Mouse (Mus musculus) MEL (cell line): Measurements from ENCODE around the gene Ccdc151. TPM values are rescaled to one million over a fixed set of nuclear protein-coding genes. Genes with fewer than 3 reads are reported as not detected.

ENCODE experiments used
- DNase-seq: peaks from one replicate; pipeline ENCODE4 v3.0.0; 2011; ENCODE audit warnings: low read depth, low spot score
- H3K27ac ChIP-seq: 2 replicates; pipeline ENCODE4 v1.5.1; 2012; ENCODE audit warnings: low read depth, mild to moderate bottlenecking, control low read depth, low read length, moderate library complexity; ENCODE audit not compliant: control insufficient read depth
- H3K27me3 ChIP-seq, 2 experiments: fragments of 150-350 bp in 1 of 2; sonication (generic) in 1 of 2; 2 replicates each; pipeline ENCODE4 v1.6.1; 2012; ENCODE audit warnings: low read length in 2 of 2, mild to moderate bottlenecking in 2 of 2, improper control_type of control experiment in 1 of 2, moderate library complexity in 1 of 2; ENCODE audit not compliant: insufficient read depth in 2 of 2, control insufficient read depth in 1 of 2
- H3K36me3 ChIP-seq, 2 experiments: 2 replicates each; pipeline ENCODE4 v1.6.1; 2012 to 2014; ENCODE audit warnings: low read length in 2 of 2, improper control_type of control experiment in 1 of 2, inconsistent platforms in 1 of 2, mild to moderate bottlenecking in 1 of 2; ENCODE audit not compliant: insufficient read depth in 2 of 2, control insufficient read depth in 1 of 2
- H3K4me1 ChIP-seq, 2 experiments: fragments of 150-350 bp in 1 of 2; sonication (generic) in 1 of 2; 2 replicates each; pipeline ENCODE4 v1.6.1; 2012; ENCODE audit warnings: low read length in 2 of 2, improper control_type of control experiment in 1 of 2, mild to moderate bottlenecking in 1 of 2; ENCODE audit not compliant: insufficient read depth in 2 of 2, control insufficient read depth in 1 of 2
- H3K4me3 ChIP-seq, 2 experiments: fragments of 150-350 bp in 1 of 2; sonication (generic) in 1 of 2; 2 replicates each; pipeline ENCODE4 v1.5.1; 2012; ENCODE audit warnings: low read depth in 2 of 2, low read length in 2 of 2, mild to moderate bottlenecking in 2 of 2, moderate library complexity in 2 of 2, control low read depth in 1 of 2, improper control_type of control experiment in 1 of 2; ENCODE audit not compliant: control insufficient read depth in 1 of 2, insufficient read depth in 1 of 2
- H3K79me2 ChIP-seq: 2 replicates; pipeline ENCODE4 v1.6.1; 2012; ENCODE audit warnings: mild to moderate bottlenecking, low read length, moderate library complexity; ENCODE audit not compliant: control insufficient read depth, poor library complexity, insufficient read depth
- H3K9ac ChIP-seq: 2 replicates; pipeline ENCODE4 v1.6.1; 2012; ENCODE audit warnings: low read depth, mild to moderate bottlenecking, control low read depth, low read length, moderate library complexity; ENCODE audit not compliant: control insufficient read depth, poor library complexity, severe bottlenecking
- H3K9me3 ChIP-seq: fragments of 150-350 bp; sonication (generic); replicated peaks from 2 replicates; pipeline ENCODE4 v1.6.1; 2012; ENCODE audit warnings: mild to moderate bottlenecking, low read length, improper control_type of control experiment, moderate library complexity; ENCODE audit not compliant: insufficient read depth
- ETS1 ChIP-seq: IDR thresholded peaks from 2 replicates; pipeline ENCODE4 v1.6.1; 2012; ENCODE audit warnings: low read depth, mild to moderate bottlenecking, inconsistent platforms, low read length, improper control_type of control experiment, moderate library complexity
- GATA1 ChIP-seq: IDR thresholded peaks from 2 replicates; pipeline ENCODE4 v1.6.1; 2011; ENCODE audit warnings: low read depth, low read length, improper control_type of control experiment
- MEF2A ChIP-seq: IDR thresholded peaks from 2 replicates; pipeline ENCODE4 v1.6.1; 2014; ENCODE audit warnings: low read depth, mild to moderate bottlenecking, inconsistent platforms, low read length, improper control_type of control experiment; ENCODE audit not compliant: poor library complexity, insufficient replicate concordance, severe bottlenecking; ENCODE audit errors: extremely low read depth
- MXI1 ChIP-seq: IDR thresholded peaks from 2 replicates; pipeline ENCODE4 v1.6.1; 2011; ENCODE audit warnings: mild to moderate bottlenecking, low read depth, low read length, improper control_type of control experiment
- RAD21 ChIP-seq: IDR thresholded peaks from 2 replicates; pipeline ENCODE4 v1.6.1; 2011; ENCODE audit warnings: mild to moderate bottlenecking, low read depth, low read length, improper control_type of control experiment
- TBP ChIP-seq: IDR thresholded peaks from 2 replicates; pipeline ENCODE4 v1.8.0; 2011; ENCODE audit warnings: low read depth, low read length, improper control_type of control experiment
- ZMIZ1 ChIP-seq: IDR thresholded peaks from 2 replicates; pipeline ENCODE4 v1.6.1; 2012; ENCODE audit warnings: low read depth, mild to moderate bottlenecking, inconsistent platforms, low read length, improper control_type of control experiment, moderate library complexity
- polyA plus RNA-seq, 2 experiments: library from polyadenylated mRNA; stranded (reverse) in 1 of 2; unstranded in 1 of 2; fragments of >175 nt in 1 of 2; fragments of >200 nt in 1 of 2; gene quantifications; 2 replicates each; pipeline versions ENCODE4 v1.2.1 to v1.2.4; 2012; ENCODE audit warnings: low replicate concordance in 2 of 2, low read depth in 1 of 2; ENCODE audit not compliant: insufficient read length in 2 of 2, insufficient read depth in 1 of 2, missing spikeins in 1 of 2
- total RNA-seq: library from RNA; depleted of rRNA; stranded (reverse); fragments of 300-350 nt; gene quantifications from 2 replicates; pipeline ENCODE4 v1.2.3, GENCODE M21; 2012; rRNA removed

Gene Ccdc151
- total and polyA plus RNA-seq, 3 experiments = 0.19 to 0.99 TPM; not detected in 1

DNA sequence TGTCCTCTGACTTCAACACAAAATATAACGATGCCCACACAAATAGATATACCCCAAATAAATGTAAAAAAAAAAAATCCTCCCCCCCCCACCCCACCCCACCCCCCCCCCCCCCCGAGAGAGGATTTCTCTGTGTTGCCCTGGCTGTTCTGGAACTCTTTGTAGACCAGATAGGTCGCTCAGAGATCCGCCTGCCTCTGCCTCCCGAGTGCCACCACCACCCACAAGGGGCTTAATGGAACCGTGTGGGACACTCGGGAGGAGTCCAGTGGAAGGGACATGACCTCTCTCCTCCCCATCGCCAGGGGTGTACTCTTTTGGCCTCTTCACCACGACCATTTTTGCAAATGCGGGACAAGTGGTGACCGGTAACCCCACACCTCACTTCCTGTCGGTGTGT, 59.4 kb downstream of the Ccdc151 start:
- no peaks in the 10 kb centered on the region for H3K27me3 ChIP-seq
- no peaks in the 10 kb centered on the region for H3K9me3 ChIP-seq
- DNase-seq = no peak
- H3K4me3 ChIP-seq = no peak overlapping the region
- no peaks in the 10 kb centered on the region for H3K79me2 ChIP-seq
- H3K36me3 ChIP-seq = peaks cover 0 to 6% of the 10 kb centered on the region in 2 experiments; a peak in 2 of 4 replicates
- no peak overlapping the region for H3K9ac ChIP-seq
- TF ChIP-seq ZMIZ1 = no peak
- no peak for TF ChIP-seq RAD21
- no peak for TF ChIP-seq ETS1
- no peak for TF ChIP-seq GATA1
- TF ChIP-seq MEF2A = no peak
- no peak for TF ChIP-seq TBP
- TF ChIP-seq MXI1 = no peak
- no peak overlapping the region for H3K27ac ChIP-seq
- peaks cover 0 to 13% of the 10 kb centered on the region in 2 experiments; a peak in 2 of 4 replicates for H3K4me1 ChIP-seq

Other genes with a start within 250 kb of the Ccdc151 start
- gene Spc24, start 242.3 kb downstream of the Ccdc151 start, total RNA-seq = 304 and 305 TPM in 2 replicates
- gene Spc24, start 242.3 kb downstream of the Ccdc151 start, polyA plus RNA-seq = 100 to 1,000 TPM in 1 of 2 experiments, not detected in 1; 377 TPM
- gene Kank2, start 203.9 kb downstream of the Ccdc151 start, total RNA-seq = 5.9 and 7.6 TPM in 2 replicates
- gene Kank2, start 203.9 kb downstream of the Ccdc151 start, polyA plus RNA-seq = 10 to 100 TPM in 1 of 2 experiments, not detected in 1; 16.3 TPM
- gene Angptl8, start 167.1 kb downstream of the Ccdc151 start, total RNA-seq = not detected in 2 replicates
- under 1 TPM in 1 of 2 experiments, not detected in 1; 0.25 TPM for gene Angptl8, start 167.1 kb downstream of the Ccdc151 start, polyA plus RNA-seq
- 3.3 and 5.0 TPM in 2 replicates for gene Dock6, start 150.0 kb downstream of the Ccdc151 start, total RNA-seq
- gene Dock6, start 150.0 kb downstream of the Ccdc151 start, polyA plus RNA-seq = 10 to 100 TPM in 1 of 2 experiments, not detected in 1; 21.3 TPM
- 19.0 and 22.9 TPM in 2 replicates for gene Rab3d, start 84.4 kb downstream of the Ccdc151 start, total RNA-seq
- gene Rab3d, start 84.4 kb downstream of the Ccdc151 start, polyA plus RNA-seq = 10 to 100 TPM in 1 of 2 experiments, not detected in 1; 44.2 TPM
- gene Ccdc159, start 75.2 kb downstream of the Ccdc151 start, total RNA-seq = 1.0 and 1.4 TPM in 2 replicates
- 1 to 10 TPM in 1 of 2 experiments, not detected in 1; 6.4 TPM for gene Ccdc159, start 75.2 kb downstream of the Ccdc151 start, polyA plus RNA-seq
- 118 and 128 TPM in 2 replicates for gene Tmem205, start 75.1 kb downstream of the Ccdc151 start, total RNA-seq
- 100 to 1,000 TPM in 1 of 2 experiments, not detected in 1; 114 TPM for gene Tmem205, start 75.1 kb downstream of the Ccdc151 start, polyA plus RNA-seq
- 1.3 and 1.4 TPM in 2 replicates for gene Plppr2, start 65.6 kb downstream of the Ccdc151 start, total RNA-seq
- gene Plppr2, start 65.6 kb downstream of the Ccdc151 start, polyA plus RNA-seq = 10 to 100 TPM in 1 of 2 experiments, not detected in 1; 13.9 TPM
- gene Swsap1, start 46.9 kb downstream of the Ccdc151 start, total RNA-seq = 12.7 and 17.2 TPM in 2 replicates
- 10 to 100 TPM in 1 of 2 experiments, not detected in 1; 19.3 TPM for gene Swsap1, start 46.9 kb downstream of the Ccdc151 start, polyA plus RNA-seq
- gene Epor, start 39.1 kb downstream of the Ccdc151 start, total RNA-seq = 139 and 192 TPM in 2 replicates
- gene Epor, start 39.1 kb downstream of the Ccdc151 start, polyA plus RNA-seq = 100 to 1,000 TPM in 1 of 2 experiments, not detected in 1; 440 TPM
- gene Rgl3, start 13.2 kb downstream of the Ccdc151 start, total RNA-seq = not detected in 2 replicates
- gene Rgl3, start 13.2 kb downstream of the Ccdc151 start, polyA plus RNA-seq = not detected
- gene Prkcsh, start 172 bp upstream of the Ccdc151 start, total RNA-seq = 330 and 356 TPM in 2 replicates
- gene Prkcsh, start 172 bp upstream of the Ccdc151 start, polyA plus RNA-seq = 100 to 1,000 TPM; 183 to 577 TPM
- 0.15 and 0.20 TPM in 2 replicates for gene Elavl3, start 49.4 kb upstream of the Ccdc151 start, total RNA-seq
- 1 to 10 TPM in 1 of 2 experiments, not detected in 1; 1.1 TPM for gene Elavl3, start 49.4 kb upstream of the Ccdc151 start, polyA plus RNA-seq
- gene Gm49318, start 68.6 kb upstream of the Ccdc151 start, total RNA-seq = not detected in 2 replicates
- not detected for gene Gm49318, start 68.6 kb upstream of the Ccdc151 start, polyA plus RNA-seq
- gene Zfp653, start 68.7 kb upstream of the Ccdc151 start, total RNA-seq = 16.7 and 19.2 TPM in 2 replicates
- gene Zfp653, start 68.7 kb upstream of the Ccdc151 start, polyA plus RNA-seq = 10 to 100 TPM in 1 of 2 experiments, not detected in 1; 40.4 TPM
- gene Ecsit, start 82.8 kb upstream of the Ccdc151 start, total RNA-seq = 167 and 183 TPM in 2 replicates
- 100 to 1,000 TPM in 1 of 2 experiments, 10 to 100 TPM in 1; 87.6 to 211 TPM for gene Ecsit, start 82.8 kb upstream of the Ccdc151 start, polyA plus RNA-seq
- 0.10 and 0.19 TPM in 2 replicates for gene Cnn1, start 96.6 kb upstream of the Ccdc151 start, total RNA-seq
- under 1 TPM in 1 of 2 experiments, not detected in 1; 0.06 TPM for gene Cnn1, start 96.6 kb upstream of the Ccdc151 start, polyA plus RNA-seq
- 390 and 421 TPM in 2 replicates for gene Elof1, start 114.5 kb upstream of the Ccdc151 start, total RNA-seq
- gene Elof1, start 114.5 kb upstream of the Ccdc151 start, polyA plus RNA-seq = 100 to 1,000 TPM in 1 of 2 experiments, not detected in 1; 505 TPM
- gene Acp5, start 133.1 kb upstream of the Ccdc151 start, total RNA-seq = 5.8 and 15.6 TPM in 2 replicates
- 10 to 100 TPM in 1 of 2 experiments, not detected in 1; 17.4 TPM for gene Acp5, start 133.1 kb upstream of the Ccdc151 start, polyA plus RNA-seq
- 80.2 and 103 TPM in 2 replicates for gene Pigyl, start 154.2 kb upstream of the Ccdc151 start, total RNA-seq
- gene Pigyl, start 154.2 kb upstream of the Ccdc151 start, polyA plus RNA-seq = 100 to 1,000 TPM in 1 of 2 experiments, not detected in 1; 146 TPM
- not detected in 2 replicates for gene Zfp872, start 185.5 kb upstream of the Ccdc151 start, total RNA-seq
- not detected for gene Zfp872, start 185.5 kb upstream of the Ccdc151 start, polyA plus RNA-seq
- 58.6 and 67.8 TPM in 2 replicates for gene Zfp809, start 223.1 kb upstream of the Ccdc151 start, total RNA-seq
- gene Zfp809, start 223.1 kb upstream of the Ccdc151 start, polyA plus RNA-seq = 100 to 1,000 TPM in 1 of 2 experiments, not detected in 1; 101 TPM